Mouse (Mus musculus): ENCODE results near the gene Eps8. TPM values are rescaled to one million over a fixed set of nuclear protein-coding genes. Genes with fewer than 3 reads are reported as not detected.
"Not testable (repeated sequence)": the region's sequence is repeated elsewhere in the genome, so short reads cannot be mapped to it uniquely, and the experiment has no call there.

Eps8 gene
- polyA plus RNA-seq, 1 experiment from 2014 or later: 9.9 TPM

DNA sequence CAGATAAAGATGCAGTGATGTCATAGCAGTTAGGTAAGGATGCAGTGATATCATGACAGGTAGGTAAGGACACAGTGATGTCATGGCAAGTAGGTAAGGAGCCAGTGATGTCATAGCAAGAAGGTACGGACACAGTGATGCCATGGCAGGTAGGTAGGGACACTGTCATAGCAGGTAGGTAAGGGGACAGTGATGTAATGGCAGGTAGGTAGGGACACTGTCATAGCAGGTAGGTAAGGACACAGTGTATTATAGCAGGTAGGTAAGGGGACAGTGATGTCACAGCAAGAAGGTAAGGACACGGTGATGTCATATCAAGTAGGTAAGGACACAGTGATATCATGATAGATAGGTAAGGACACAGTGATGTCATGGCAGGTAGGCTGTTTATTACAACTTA is 158.1 kb downstream of the Eps8 start:
- ATAC-seq (ENCODE audit: low FRiP score): no peak
- no peak overlapping the region for H3K9ac ChIP-seq
- no peaks in the 10 kb centered on the region for H3K36me3 ChIP-seq (replicated peaks)
- no peak overlapping the region for H3K27ac ChIP-seq
- H3K4me2 ChIP-seq: no peak overlapping the region
- H3K4me1 ChIP-seq: no peaks in the 10 kb centered on the region
- H3K4me3 ChIP-seq (replicated peaks): no peak overlapping the region
- 99% methylated on average over 2 of the region's 2 CpGs for WGBS
- no peaks in the 10 kb centered on the region for H3K9me3 ChIP-seq
- no peaks in the 10 kb centered on the region for H3K27me3 ChIP-seq

DNA sequence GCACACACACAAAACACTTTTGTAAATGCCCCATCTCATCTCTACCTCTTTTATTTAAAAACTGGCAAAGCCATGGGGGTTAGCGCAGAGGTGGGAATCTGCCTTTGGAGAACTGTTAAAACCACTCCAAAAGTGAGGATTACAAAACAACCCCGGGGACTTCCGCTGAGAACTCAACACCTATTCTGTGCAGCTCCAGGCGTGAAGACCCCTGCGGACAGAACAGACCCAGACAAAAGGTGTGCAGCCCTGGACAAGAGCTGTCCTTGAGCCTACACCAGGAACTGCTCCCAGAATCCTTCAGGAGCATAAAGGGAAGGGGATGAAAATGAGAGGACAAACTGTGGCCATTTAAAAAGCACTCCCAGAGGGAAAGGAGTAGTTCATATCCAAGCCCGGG is 159.4 kb downstream of the Eps8 start:
- Histone ChIP-seq H3K9ac (no peak overlapping the region), H3K4me1 (no peaks in the 10 kb centered on the region), H3K27ac (no peak overlapping the region), H3K27me3 (no peaks in the 10 kb centered on the region), H3K36me3 (replicated peaks) (no peaks in the 10 kb centered on the region), H3K9me3 (no peaks in the 10 kb centered on the region), H3K4me2 (no peak overlapping the region), H3K4me3 (replicated peaks) (no peak overlapping the region)
- no peak for ATAC-seq (ENCODE audit: low FRiP score)
- WGBS: 73% methylated on average over 6 of the region's 6 CpGs

DNA sequence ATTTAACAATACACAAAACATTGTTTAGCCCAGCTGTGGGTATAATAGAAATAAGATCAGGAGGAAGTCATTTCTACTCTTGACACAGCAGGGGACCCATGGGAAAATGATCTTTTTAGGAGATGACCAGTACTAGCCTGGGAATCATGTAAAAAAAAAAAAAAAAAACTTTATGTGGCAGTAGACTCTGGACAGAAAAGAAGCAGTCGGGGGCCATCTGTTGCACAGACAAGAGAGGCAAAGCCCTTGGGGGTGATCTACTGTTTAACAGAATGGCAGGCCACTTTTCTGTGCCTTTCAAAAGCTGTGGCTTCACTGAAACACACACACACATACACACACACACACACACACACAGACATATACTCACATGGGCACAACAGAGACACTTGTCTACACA is 159.9 kb downstream of the Eps8 start:
- no peaks in the 10 kb centered on the region for H3K36me3 ChIP-seq (replicated peaks)
- 83% methylated on average over 1 of the region's 1 CpGs for WGBS

DNA sequence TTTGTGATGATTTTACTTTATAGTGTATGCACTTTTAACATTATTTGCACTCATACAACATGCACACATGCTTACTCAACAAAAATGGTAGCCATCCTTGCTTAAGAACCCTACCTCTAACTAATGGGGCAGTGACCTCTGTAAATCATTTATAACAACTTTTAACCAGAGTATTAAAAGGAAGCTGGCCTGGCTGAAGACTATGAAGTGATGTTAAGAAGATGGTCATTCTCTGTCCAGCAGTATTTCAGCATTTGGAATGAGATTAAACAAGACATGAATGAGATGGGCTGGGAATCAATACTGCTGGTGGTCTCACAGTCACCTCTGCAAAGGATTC is 160.6 kb downstream of the Eps8 start:
- no peaks in the 10 kb centered on the region for H3K4me1 ChIP-seq
- H3K4me2 ChIP-seq: no peak overlapping the region
- H3K9me3 ChIP-seq: no peaks in the 10 kb centered on the region
- H3K36me3 ChIP-seq (replicated peaks): no peaks in the 10 kb centered on the region
- H3K9ac ChIP-seq: no peak overlapping the region
- ATAC-seq (ENCODE audit: low FRiP score): no peak
- no peak overlapping the region for H3K4me3 ChIP-seq (replicated peaks)
- H3K27ac ChIP-seq: no peak overlapping the region
- no peaks in the 10 kb centered on the region for H3K27me3 ChIP-seq

More for the DNA sequence above, 159.9 kb downstream of the Eps8 start:
- ATAC-seq (ENCODE audit: low FRiP score): no peak
- Histone ChIP-seq H3K4me3 (replicated peaks) (no peak overlapping the region), H3K4me2 (no peak overlapping the region), H3K9ac (no peak overlapping the region), H3K27me3 (no peaks in the 10 kb centered on the region), H3K4me1 (no peaks in the 10 kb centered on the region), H3K27ac (no peak overlapping the region), H3K9me3 (no peaks in the 10 kb centered on the region)

DNA sequence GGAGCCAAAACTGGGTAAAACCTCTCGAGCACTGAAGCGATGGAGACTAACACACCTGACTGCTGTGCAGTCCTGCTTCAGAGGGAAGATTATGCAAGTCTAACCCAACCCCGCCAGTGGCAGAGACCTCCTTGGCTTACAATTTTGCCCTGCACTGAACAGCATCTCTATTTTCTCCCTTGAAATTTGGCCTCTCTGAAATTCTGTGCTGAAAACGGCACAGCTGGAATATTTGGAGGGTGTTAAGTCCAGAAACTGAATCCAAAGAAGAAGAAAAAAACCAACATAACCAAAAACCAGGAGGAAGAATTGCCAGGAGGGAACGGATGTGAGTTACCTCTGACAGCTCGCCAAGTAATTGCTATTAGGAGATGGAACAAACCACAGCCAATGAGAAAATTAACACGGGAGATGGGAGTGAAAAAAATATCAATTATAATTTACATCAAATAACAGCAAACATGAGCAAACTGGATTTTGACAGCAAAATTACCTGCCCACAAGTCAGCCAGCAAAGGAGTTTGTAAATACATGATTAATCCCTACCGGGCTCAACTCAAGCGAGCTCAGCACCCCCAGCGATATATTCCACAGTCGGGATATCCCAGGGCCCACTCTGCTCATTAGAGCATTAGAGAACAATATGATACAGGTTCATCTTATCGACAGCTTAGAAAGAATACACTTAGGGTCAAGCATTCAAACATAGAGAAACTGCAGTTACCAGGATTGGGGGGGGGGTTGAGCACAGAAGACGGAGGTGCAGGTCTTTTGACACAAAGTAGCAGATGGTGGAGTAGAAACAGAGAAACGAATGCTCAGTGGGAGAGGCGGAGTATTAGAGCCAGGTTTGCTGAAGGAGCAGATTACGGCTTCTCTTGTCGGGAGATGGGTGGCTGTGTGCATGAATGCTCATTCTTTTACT is 161.2 kb downstream of the Eps8 start:
- 88% methylated on average over 17 of the region's 17 CpGs for WGBS
- ATAC-seq (ENCODE audit: low FRiP score): no peak
- H3K4me2 ChIP-seq: no peak overlapping the region
- no peaks in the 10 kb centered on the region for H3K27me3 ChIP-seq
- no peak overlapping the region for H3K9ac ChIP-seq
- no peak overlapping the region for H3K27ac ChIP-seq
- H3K4me3 ChIP-seq (replicated peaks): no peak overlapping the region
- H3K4me1 ChIP-seq: no peaks in the 10 kb centered on the region
- H3K9me3 ChIP-seq: no peaks in the 10 kb centered on the region
- no peaks in the 10 kb centered on the region for H3K36me3 ChIP-seq (replicated peaks)

DNA sequence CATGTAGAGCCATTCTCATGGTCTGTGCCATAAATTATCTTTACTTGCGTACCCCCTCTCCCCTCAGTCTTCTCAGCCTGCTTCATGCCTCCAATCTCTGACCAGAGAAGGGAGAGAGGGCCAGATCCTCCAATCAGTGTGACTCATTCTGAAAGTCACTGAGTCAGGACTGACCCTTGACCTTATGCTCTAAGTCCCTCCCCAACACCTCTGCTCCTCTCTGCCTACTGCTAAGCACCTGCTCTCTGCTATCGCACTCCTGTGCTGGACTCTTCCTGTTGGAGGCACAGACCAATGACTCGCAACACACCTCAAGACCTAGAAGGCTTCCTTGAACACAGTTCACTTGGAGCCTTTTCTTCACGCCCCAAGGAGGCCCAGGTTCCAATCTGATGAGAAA is 162.1 kb downstream of the Eps8 start:
- Histone ChIP-seq H3K4me1 (no peaks in the 10 kb centered on the region), H3K27me3 (no peaks in the 10 kb centered on the region), H3K9me3 (no peaks in the 10 kb centered on the region), H3K4me2 (no peak overlapping the region), H3K9ac (no peak overlapping the region), H3K4me3 (replicated peaks) (no peak overlapping the region), H3K27ac (no peak overlapping the region), H3K36me3 (replicated peaks) (no peaks in the 10 kb centered on the region)
- WGBS: 94% methylated on average over 4 of the region's 4 CpGs
- no peak for ATAC-seq (ENCODE audit: low FRiP score)

DNA sequence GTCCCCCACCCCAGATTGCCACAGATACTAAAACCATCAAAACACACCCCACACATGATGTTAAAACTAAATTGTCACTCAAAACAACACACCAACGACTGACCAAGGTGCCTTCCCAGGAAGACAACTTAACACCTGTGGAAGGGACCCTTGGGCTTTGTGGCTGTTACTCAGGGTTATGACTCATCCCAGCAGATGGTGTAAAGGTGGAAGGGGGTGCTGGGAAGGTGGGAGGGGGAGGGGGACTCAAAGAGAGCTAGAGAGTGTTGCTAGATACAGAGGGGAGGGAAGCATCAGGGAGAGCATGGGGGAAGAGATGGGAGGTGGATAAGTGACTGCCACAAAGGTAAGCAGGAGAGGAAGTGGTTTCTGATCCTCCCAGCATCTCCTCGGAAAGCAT is 163.0 kb downstream of the Eps8 start:
- WGBS: 80% methylated on average over 2 of the region's 2 CpGs
- Histone ChIP-seq H3K4me2 (no peak overlapping the region), H3K27me3 (no peaks in the 10 kb centered on the region), H3K27ac (no peak overlapping the region), H3K4me1 (no peaks in the 10 kb centered on the region), H3K4me3 (replicated peaks) (no peak overlapping the region), H3K9me3 (no peaks in the 10 kb centered on the region), H3K9ac (no peak overlapping the region), H3K36me3 (replicated peaks) (no peaks in the 10 kb centered on the region)
- ATAC-seq (ENCODE audit: low FRiP score): no peak

DNA sequence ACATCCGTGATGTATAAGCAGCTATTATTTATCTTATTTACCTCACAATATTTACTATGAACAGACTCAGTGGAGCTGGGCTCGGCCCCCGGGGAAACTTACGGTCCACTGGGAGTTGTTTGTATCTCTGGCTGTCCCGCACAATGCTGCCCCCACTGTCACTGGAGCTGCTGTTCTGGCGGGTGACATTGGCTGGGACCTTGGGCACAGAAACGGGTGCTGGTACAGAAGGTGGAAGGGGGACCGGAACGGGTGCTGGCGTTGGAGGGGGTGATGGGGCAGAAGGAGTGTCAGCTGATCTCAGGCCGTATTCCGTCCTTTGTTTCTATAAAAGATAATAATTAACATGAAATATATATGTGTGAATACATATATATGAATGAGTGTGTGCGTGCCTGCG is 164.6 kb downstream of the Eps8 start:
- no peak overlapping the region for H3K27ac ChIP-seq
- no peaks in the 10 kb centered on the region for H3K27me3 ChIP-seq
- no peak for ATAC-seq (ENCODE audit: low FRiP score)
- H3K4me3 ChIP-seq (replicated peaks): no peak overlapping the region
- no peaks in the 10 kb centered on the region for H3K9me3 ChIP-seq
- no peak overlapping the region for H3K9ac ChIP-seq
- H3K4me2 ChIP-seq: no peak overlapping the region
- H3K4me1 ChIP-seq: no peaks in the 10 kb centered on the region
- H3K36me3 ChIP-seq (replicated peaks): no peaks in the 10 kb centered on the region
- 94% methylated on average over 14 of the region's 14 CpGs for WGBS

DNA sequence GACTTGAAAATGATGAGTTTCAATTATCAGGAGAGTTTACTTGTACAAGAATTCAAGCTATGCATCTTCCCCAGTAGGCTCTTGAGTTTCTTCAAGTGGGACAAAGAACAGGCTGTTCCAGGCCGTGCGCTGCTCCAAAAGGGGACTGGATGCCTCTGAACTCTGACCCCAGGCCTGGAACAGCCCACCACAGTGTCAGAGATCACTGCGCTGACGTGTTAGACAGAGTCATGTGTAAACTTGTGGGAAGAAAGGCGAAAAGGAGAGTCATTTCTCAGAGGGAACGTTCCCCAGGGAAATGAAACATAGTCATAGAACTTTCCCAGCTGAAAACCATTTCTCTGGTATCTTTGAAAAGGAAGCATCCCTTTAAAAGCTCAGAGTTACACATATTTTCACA is 167.2 kb downstream of the Eps8 start:
- Histone ChIP-seq H3K27me3 (no peaks in the 10 kb centered on the region), H3K4me1 (no peaks in the 10 kb centered on the region), H3K4me2 (no peak overlapping the region), H3K9me3 (no peaks in the 10 kb centered on the region), H3K4me3 (replicated peaks) (no peak overlapping the region), H3K9ac (no peak overlapping the region), H3K36me3 (replicated peaks) (no peaks in the 10 kb centered on the region), H3K27ac (no peak overlapping the region)
- ATAC-seq (ENCODE audit: low FRiP score): no peak
- WGBS: 62% methylated on average over 6 of the region's 6 CpGs

DNA sequence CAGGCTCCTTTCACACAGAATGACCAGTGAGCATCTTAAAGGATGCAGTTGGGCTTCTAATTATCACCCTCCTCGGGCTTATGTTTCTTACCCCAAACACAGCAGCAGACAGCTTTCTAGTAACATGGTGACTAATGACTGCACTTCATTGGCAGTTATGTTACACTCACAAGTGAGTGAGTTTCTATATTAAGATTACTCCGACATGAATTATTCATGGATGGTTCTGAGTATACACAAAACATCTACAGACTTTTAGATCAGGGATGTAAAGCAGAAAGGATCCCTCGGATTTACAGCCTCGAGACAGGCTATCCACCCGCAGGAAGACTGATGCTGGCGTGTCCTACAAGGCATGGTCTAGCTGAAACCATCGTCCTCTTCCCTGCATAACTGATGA is 171.8 kb downstream of the Eps8 start:
- H3K9ac ChIP-seq: no peak overlapping the region
- H3K27ac ChIP-seq: no peak overlapping the region
- no peaks in the 10 kb centered on the region for H3K9me3 ChIP-seq
- no peaks in the 10 kb centered on the region for H3K4me1 ChIP-seq
- H3K4me3 ChIP-seq (replicated peaks): no peak overlapping the region
- 58% methylated on average over 7 of the region's 7 CpGs for WGBS
- no peak for ATAC-seq (ENCODE audit: low FRiP score)
- no peak overlapping the region for H3K4me2 ChIP-seq
- no peaks in the 10 kb centered on the region for H3K27me3 ChIP-seq
- no peaks in the 10 kb centered on the region for H3K36me3 ChIP-seq (replicated peaks)

DNA sequence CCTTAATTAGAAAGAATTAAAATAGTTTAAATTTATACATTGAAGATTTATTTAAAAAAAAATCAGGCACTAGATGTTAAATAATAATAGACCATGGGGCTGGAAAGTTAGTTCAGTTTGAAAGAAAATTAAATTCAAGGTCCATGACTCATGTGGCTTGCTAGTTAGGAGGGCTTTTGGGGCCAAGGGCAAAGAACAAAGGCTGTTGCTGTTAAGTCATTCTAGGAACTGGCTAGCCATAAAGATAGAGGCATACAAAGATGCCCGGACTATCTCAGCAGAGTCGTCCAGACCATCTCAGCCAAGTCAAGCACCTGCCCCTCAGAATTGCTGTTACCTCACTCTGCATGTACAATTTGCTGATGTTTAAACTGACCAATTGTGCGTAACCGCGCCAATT is 179.0 kb downstream of the Eps8 start:
- H3K9ac ChIP-seq; H3K4me3 ChIP-seq (replicated peaks); H3K4me2 ChIP-seq; H3K27ac ChIP-seq; ATAC-seq (ENCODE audit: low FRiP score); H3K9me3 ChIP-seq; H3K36me3 ChIP-seq (replicated peaks): not testable (repeated sequence)
- Histone ChIP-seq H3K27me3 (peaks cover 30% of the 10 kb centered on the region), H3K4me1 (peaks cover 16% of the 10 kb centered on the region)
- 97% methylated on average over 5 of the region's 5 CpGs for WGBS

DNA sequence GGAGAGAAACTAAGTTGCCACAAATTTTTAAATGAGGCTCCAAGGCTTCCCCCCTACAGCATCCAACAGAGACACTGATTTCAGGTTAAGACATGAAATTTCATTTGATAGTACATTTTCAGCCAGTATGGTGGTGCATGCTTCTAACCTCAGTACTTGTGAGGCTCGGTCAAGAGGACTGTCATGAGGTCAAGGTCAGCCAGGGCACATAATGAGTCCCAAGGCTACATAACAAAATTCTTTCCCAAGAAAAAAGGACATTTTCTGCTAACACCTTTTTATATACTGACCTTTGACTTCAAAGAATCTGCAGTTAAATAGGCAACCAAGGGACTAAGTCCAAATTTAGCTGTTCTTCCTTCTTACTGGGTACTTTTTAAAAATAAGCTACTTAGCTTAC is 181.2 kb downstream of the Eps8 start:
- H3K36me3 ChIP-seq (replicated peaks): no peaks in the 10 kb centered on the region
- ATAC-seq (ENCODE audit: low FRiP score): no peak
- 75% methylated on average over 1 of the region's 1 CpGs for WGBS

DNA sequence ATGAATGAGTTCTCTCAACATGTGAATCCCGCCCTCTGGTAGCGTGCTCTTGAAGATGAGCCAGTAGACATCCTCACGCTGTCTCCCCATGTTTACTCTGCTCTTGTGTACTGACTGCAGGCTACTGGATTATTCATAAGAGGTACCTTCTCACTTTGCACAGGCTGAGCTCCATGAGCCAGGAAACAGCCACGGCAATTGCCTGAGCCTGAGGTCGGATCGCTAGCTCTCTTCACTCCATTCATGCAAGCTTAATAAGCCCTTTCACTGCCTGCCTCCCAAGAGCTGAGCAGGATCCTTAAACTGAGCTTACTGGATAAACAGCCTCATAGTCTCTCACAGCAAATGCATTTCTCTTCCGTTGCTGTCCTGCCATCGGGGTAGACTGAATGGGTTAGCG is 182.5 kb downstream of the Eps8 start:
- 52% methylated on average over 9 of the region's 9 CpGs for WGBS
- Histone ChIP-seq H3K27me3 (peaks cover 55% of the 10 kb centered on the region), H3K4me3 (replicated peaks) (no peak overlapping the region), H3K9me3 (peaks cover 10% of the 10 kb centered on the region; the same call in 1 of the 2 replicates), H3K9ac (no peak overlapping the region), H3K27ac (0 out of 2 replicates have a peak overlapping the region, but pooled peaks have one; percentile 11), H3K4me1 (peaks cover 22% of the 10 kb centered on the region), H3K4me2 (no peak overlapping the region), H3K36me3 (replicated peaks) (no peaks in the 10 kb centered on the region)
- ATAC-seq (ENCODE audit: low FRiP score): peak; percentile 31; the same call in 1 of the 2 replicates

More for the DNA sequence above, 181.2 kb downstream of the Eps8 start:
- H3K27ac ChIP-seq: no peak overlapping the region
- no peak overlapping the region for H3K9ac ChIP-seq
- no peak overlapping the region for H3K4me2 ChIP-seq
- peaks cover 10% of the 10 kb centered on the region; the same call in 1 of the 2 replicates for H3K9me3 ChIP-seq
- no peak overlapping the region for H3K4me3 ChIP-seq (replicated peaks)
- peaks cover 42% of the 10 kb centered on the region for H3K27me3 ChIP-seq
- H3K4me1 ChIP-seq: peaks cover 22% of the 10 kb centered on the region
